Mouse (Mus musculus): ENCODE results near the gene Smc1a. TPM values are rescaled to one million over a fixed set of nuclear protein-coding genes. Genes with fewer than 3 reads are reported as not detected.

Gene Smc1a
- polyA plus RNA-seq, 1 experiment from 2014 or later, result 84.1 TPM

- whole genome bisulfite sequencing, result 42% methylated on average over 1 of the region's 1 CpGs
- Histone ChIP-seq H3K36me3 (ENCODE audit: control insufficient read depth, insufficient read depth, low read length) (no peaks in the 10 kb centered on the region), H3K4me2 (ENCODE audit: low read depth, low read length) (no peak overlapping the region), H3K4me1 (ENCODE audit: control insufficient read depth, insufficient read depth, low read length) (no peaks in the 10 kb centered on the region), H3K27ac (replicated peaks; ENCODE audit: low read depth, low read length) (no peak overlapping the region), H3K9me3 (ENCODE audit: control insufficient read depth, low read length) (no peaks in the 10 kb centered on the region), H3K27me3 (replicated peaks; ENCODE audit: control insufficient read depth, insufficient read depth, low read length) (peaks cover 50% of the 10 kb centered on the region), H3K4me3 (ENCODE audit: low read depth, low read length) (no peak overlapping the region), H3K9ac (ENCODE audit: low read depth, low read length) (no peak overlapping the region)
- no peak for ATAC-seq (ENCODE audit: low read depth)
- DNase-seq (ENCODE audit: low spot score), result no peak
These were observed 81.3 kb downstream of the Smc1a start for GRCm38 (mm10) chrX:152097572-152097971.

Other genes starting within 250 kb of the Smc1a start
- gene Huwe1, start 215.6 kb upstream of the Smc1a start, polyA plus RNA-seq (2014; fragmentation: Nextera tagmentation; extraction: Ambion mirVana), result 47.2 and 50.6 TPM in 2 replicates
- 186 and 188 TPM in 2 replicates for gene Hsd17b10, start 14.6 kb upstream of the Smc1a start, polyA plus RNA-seq (2014; fragmentation: Nextera tagmentation; extraction: Ambion mirVana)
- gene Ribc1, start 133 bp upstream of the Smc1a start, polyA plus RNA-seq (2014; fragmentation: Nextera tagmentation; extraction: Ambion mirVana), result 3.2 and 4.6 TPM in 2 replicates
- gene Iqsec2, start 127.8 kb downstream of the Smc1a start, polyA plus RNA-seq (2014; fragmentation: Nextera tagmentation; extraction: Ambion mirVana), result 4.6 and 5.6 TPM in 2 replicates
- gene Kdm5c, start 216.6 kb downstream of the Smc1a start, polyA plus RNA-seq (2014; fragmentation: Nextera tagmentation; extraction: Ambion mirVana), result 24.9 and 25.5 TPM in 2 replicates